Mouse (Mus musculus) ovary, adult 2 months (tissue): ENCODE results near the gene App. TPM values are rescaled to one million over a fixed set of nuclear protein-coding genes. Genes with fewer than 3 reads are reported as not detected.

Experiments used
- polyA plus RNA-seq: library from polyadenylated mRNA; depleted of rRNA; stranded (reverse); fragments of >200 nt; gene quantifications from 2 replicates; pipeline ENCODE4 v1.2.3, GENCODE M21; 2012; rRNA removed

The App gene
- polyA plus RNA-seq, result 334 and 487 TPM in 2 replicates

GRCm38 (mm10) chr16:85173373-85174081, at the start of gene App:
Gene App, minus strand, starts transcription at chr16:85173766.

